Mouse (Mus musculus) lung, postnatal 0 days (tissue): ENCODE measurements at regions not wholly inside any gene's neighbourhood (a gene's known extent, or its start where the extent isn't known, plus 50 kb on each side); places are given as distances from the start of the nearest gene placed in this dataset.

Source experiments
- ATAC-seq: fragments of 200-750 bp; cut with Nextera tagmentation; 2 replicates; pipeline ENCODE4 v1.8.0; 2017; ENCODE audit warnings: moderate library complexity
- DNase-seq: peaks from one replicate; pipeline ENCODE4 v3.0.0-alpha.2; 2016; ENCODE audit warnings: low spot score
- H3K27ac ChIP-seq: fragments of 300-500 bp; sonication (generic); 2 replicates; pipeline ENCODE4 v1.5.1; 2014; ENCODE audit warnings: antibody characterized with exemption, mild to moderate bottlenecking, low read length, mixed read lengths
- H3K27me3 ChIP-seq: fragments of 300-500 bp; sonication (generic); replicated peaks from 2 replicates; pipeline ENCODE4 v1.6.1; 2014; ENCODE audit warnings: low read length, mixed read lengths; ENCODE audit not compliant: insufficient read depth
- H3K36me3 ChIP-seq: fragments of 300-500 bp; sonication (generic); 2 replicates; pipeline ENCODE4 v1.6.1; 2014; ENCODE audit warnings: low read length, mixed read lengths; ENCODE audit not compliant: insufficient read depth
- H3K4me1 ChIP-seq: fragments of 300-500 bp; sonication (generic); 2 replicates; pipeline ENCODE4 v1.6.1; 2014; ENCODE audit warnings: antibody characterized with exemption, low read depth, low read length, mixed read lengths; ENCODE audit not compliant: insufficient read depth
- H3K4me2 ChIP-seq: fragments of 300-500 bp; sonication (generic); replicated peaks from 2 replicates; pipeline ENCODE4 v1.6.1; 2014; ENCODE audit warnings: low read depth, mild to moderate bottlenecking, low read length, moderate library complexity, mixed read lengths
- H3K4me3 ChIP-seq: fragments of 300-500 bp; sonication (generic); 2 replicates; pipeline ENCODE4 v1.5.1; 2014; ENCODE audit warnings: low read depth, low read length
- H3K9ac ChIP-seq: fragments of 300-500 bp; sonication (generic); replicated peaks from 2 replicates; pipeline ENCODE4 v1.6.1; 2014; ENCODE audit warnings: low read depth, mild to moderate bottlenecking
- H3K9me3 ChIP-seq: fragments of 300-500 bp; sonication (generic); 2 replicates; pipeline ENCODE4 v1.6.1; 2016; ENCODE audit warnings: low read length, mixed read lengths
- CTCF ChIP-seq: IDR thresholded peaks from 2 replicates; pipeline ENCODE4 v1.5.1; 2016; ENCODE audit warnings: antibody characterized with exemption, mild to moderate bottlenecking
- EP300 ChIP-seq: IDR thresholded peaks from 2 replicates; pipeline ENCODE4 v1.6.1; 2016; ENCODE audit warnings: antibody characterized with exemption, mild to moderate bottlenecking, control low read depth
- WGBS: fragments of 180-500 bp; shearing (Covaris S2); extraction: QIAGEN DNeasy Blood & Tissue Kit; methylation state at CpG from one replicate; pipeline ENCODE4 v1.1.7; 2014; 5-methylcytosine and 5-hydroxymethylcytosine counted together

DNA sequence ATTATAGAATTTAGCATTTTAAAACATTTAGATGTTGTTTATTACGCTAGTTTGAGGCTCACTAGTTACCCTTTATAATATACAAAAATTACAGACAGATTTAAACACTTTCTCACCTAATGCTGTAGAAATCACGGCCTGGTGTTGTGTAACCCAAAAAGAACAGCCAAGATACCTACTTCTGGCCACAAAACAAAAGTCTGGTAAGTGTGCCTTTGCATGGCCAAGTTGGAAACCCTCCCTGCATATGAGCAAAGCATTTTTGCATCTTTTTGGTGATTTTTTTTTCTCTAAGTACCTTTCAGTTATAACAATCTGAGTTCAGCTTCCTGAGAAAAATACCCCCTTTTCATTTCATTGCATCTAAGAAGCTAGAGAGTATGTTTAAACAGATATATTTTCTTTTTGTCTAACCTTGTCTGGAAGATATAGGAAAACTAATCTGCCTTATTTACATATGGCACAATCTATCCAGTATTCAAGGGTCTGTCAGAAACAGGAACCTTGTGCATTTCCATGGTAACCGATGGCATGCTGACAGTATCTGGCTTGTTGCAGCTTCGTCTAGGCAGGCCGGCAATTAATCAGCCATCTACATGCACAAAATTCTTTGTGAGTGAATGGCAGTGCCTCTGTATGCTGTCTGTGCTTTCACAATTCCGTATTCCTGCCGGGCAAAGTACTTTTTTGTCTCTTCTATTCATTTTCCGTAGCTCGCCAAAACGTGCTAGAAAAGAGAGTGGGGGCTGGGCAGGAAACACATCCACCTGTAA, 238.9 kb upstream of the Sox2 start:
- Histone ChIP-seq H3K9me3 (no peaks in the 10 kb centered on the region), H3K4me3 (no peak overlapping the region), H3K36me3 (no peaks in the 10 kb centered on the region), H3K9ac (no peak overlapping the region), H3K27ac (no peak overlapping the region), H3K4me1 (no peaks in the 10 kb centered on the region), H3K4me2 (no peak overlapping the region), H3K27me3 (no peaks in the 10 kb centered on the region)
- WGBS = 59% methylated on average over 10 of the region's 10 CpGs
- TF ChIP-seq CTCF (no peak), EP300 (no peak)
- no peak for DNase-seq
- no peak for ATAC-seq

GRCm38 (mm10) chr3:34403586-34403985, 246.6 kb upstream of the Sox2 start:
- DNase-seq (no peak), ATAC-seq (no peak)
- no peak for TF ChIP-seq CTCF
- TF ChIP-seq EP300 = no peak
- Histone ChIP-seq H3K4me1 (no peaks in the 10 kb centered on the region), H3K27me3 (no peaks in the 10 kb centered on the region), H3K4me2 (no peak overlapping the region), H3K9me3 (no peaks in the 10 kb centered on the region), H3K27ac (no peak overlapping the region), H3K9ac (no peak overlapping the region), H3K36me3 (no peaks in the 10 kb centered on the region), H3K4me3 (no peak overlapping the region)
- WGBS = 63% methylated on average over 2 of the region's 2 CpGs

GRCm38 (mm10) chr3:34391275-34391674, 258.9 kb upstream of the Sox2 start:
- DNase-seq (no peak), ATAC-seq (no peak)
- 81% methylated on average over 2 of the region's 2 CpGs for WGBS
- Histone ChIP-seq H3K4me3 (no peak overlapping the region), H3K27ac (no peak overlapping the region), H3K4me1 (no peaks in the 10 kb centered on the region), H3K36me3 (no peaks in the 10 kb centered on the region), H3K9me3 (no peaks in the 10 kb centered on the region), H3K27me3 (no peaks in the 10 kb centered on the region), H3K9ac (no peak overlapping the region), H3K4me2 (no peak overlapping the region)
- TF ChIP-seq CTCF (no peak), EP300 (no peak)

DNA sequence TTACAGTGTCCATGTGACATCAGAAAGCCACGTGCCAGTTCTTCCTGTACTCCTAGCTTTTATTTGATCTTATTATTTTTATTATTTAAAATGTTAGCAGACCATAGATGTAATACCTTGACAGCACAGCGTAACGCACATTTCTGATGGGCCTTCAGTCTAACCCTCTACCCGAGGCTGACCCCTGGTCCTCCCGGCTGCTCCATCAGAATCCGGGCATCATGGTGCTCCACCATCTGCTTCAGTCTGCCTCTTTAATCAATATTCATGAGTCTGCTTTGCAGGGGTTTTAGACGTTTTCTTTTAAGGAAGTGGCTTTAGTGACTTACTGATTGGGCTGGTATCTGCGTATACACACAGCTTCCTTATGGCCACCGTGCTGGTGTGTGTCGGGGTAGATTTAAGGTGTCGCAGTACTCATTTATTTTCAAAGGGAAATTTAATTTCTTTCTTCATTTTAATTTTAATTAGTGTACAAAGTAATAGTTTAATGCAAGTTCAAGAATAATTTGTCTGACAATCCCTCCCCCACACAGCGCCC, 265.2 kb upstream of the Sox2 start:
- Histone ChIP-seq H3K9me3 (no peaks in the 10 kb centered on the region), H3K4me1 (no peaks in the 10 kb centered on the region), H3K4me2 (no peak overlapping the region), H3K27me3 (no peaks in the 10 kb centered on the region), H3K9ac (no peak overlapping the region), H3K4me3 (no peak overlapping the region), H3K27ac (no peak overlapping the region), H3K36me3 (no peaks in the 10 kb centered on the region)
- no peak for ATAC-seq
- 84% methylated on average over 12 of the region's 12 CpGs for WGBS
- TF ChIP-seq EP300 (no peak), CTCF (no peak)
- no peak for DNase-seq

DNA sequence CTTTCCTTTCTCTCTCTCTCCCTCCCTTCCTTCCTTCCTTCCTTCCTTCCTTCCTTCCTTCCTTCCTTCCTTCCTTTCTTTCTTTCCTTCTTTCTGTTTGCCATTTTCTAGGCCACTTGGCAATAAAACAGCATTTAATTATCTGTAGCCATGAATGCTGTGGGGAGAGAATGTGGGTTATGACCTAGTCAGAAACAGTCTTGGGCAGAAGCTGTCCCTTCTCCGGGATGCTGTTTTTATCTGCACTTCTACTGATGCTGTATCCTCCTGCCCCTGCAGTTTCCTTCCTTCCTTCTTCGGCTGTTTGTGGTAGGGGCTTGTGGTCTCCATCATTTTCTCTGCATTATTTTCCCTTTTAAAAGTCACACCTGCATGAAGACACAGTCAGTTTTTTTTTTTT, 272.3 kb upstream of the Sox2 start:
- 57% methylated on average over 2 of the region's 2 CpGs for WGBS
- no peaks in the 10 kb centered on the region for H3K9me3 ChIP-seq
- ATAC-seq = no peak

DNA sequence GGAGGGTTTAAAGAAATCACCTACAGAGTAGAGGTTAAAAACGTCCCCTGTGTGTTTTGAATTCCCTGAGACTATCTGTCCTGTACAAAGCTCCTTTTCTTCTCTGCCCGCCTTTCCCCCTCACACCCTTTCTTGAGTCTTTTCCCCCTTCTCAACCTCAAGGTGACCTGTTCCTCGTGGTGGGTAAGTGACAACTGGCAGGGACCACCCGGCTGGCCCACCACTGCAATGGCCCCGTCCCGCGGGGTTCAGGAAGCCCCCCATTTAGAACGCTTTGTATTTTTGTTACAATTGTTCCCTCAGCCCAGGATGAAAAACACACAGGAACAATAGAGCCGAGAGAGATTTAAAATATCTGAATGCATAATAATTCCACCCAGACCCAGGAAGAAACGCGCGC, 272.9 kb upstream of the Sox2 start:
- Histone ChIP-seq H3K9me3 (no peaks in the 10 kb centered on the region), H3K9ac (no peak overlapping the region), H3K27me3 (no peaks in the 10 kb centered on the region), H3K27ac (no peak overlapping the region), H3K4me3 (no peak overlapping the region), H3K4me1 (no peaks in the 10 kb centered on the region), H3K4me2 (no peak overlapping the region), H3K36me3 (no peaks in the 10 kb centered on the region)
- TF ChIP-seq EP300 (no peak), CTCF (no peak)
- DNase-seq = no peak
- whole genome bisulfite sequencing = 79% methylated on average over 12 of the region's 12 CpGs
- ATAC-seq = no peak

More for the DNA sequence above, 272.3 kb upstream of the Sox2 start:
- Histone ChIP-seq H3K36me3 (no peaks in the 10 kb centered on the region), H3K4me2 (no peak overlapping the region), H3K27me3 (no peaks in the 10 kb centered on the region), H3K4me1 (no peaks in the 10 kb centered on the region), H3K9ac (no peak overlapping the region), H3K4me3 (no peak overlapping the region), H3K27ac (no peak overlapping the region)
- TF ChIP-seq CTCF = no peak
- TF ChIP-seq EP300 = no peak
- no peak for DNase-seq
